Mouse (Mus musculus): ENCODE results near the gene Sirt2.

DNA sequence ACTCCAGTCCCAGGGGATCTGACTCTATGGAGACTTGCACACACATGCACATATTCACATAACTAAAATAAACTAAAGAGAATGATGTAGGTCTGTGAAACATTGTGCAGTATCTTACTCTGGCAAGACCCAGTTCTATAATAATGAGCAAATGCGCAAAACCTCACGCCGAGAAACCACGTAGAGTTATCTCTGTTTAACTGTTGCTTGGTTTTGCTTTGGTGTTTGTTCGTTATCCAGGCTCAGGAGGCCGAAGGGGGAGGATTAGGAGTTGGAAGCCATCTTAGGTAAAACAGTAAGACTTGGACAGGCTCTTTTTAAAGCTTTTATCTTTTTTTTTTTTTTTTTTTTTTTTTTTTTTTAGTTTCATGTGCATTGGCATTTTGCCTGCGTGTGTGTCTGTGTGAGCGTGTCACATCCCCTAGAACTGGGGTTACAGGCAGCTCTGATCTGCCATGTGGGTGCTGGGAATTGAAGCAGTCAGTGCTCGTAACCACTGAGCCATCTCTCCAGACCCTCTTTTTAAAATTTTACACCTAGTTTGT, 3.0 kb downstream of the Sirt2 start:
- TF ChIP-seq CTCF (IDR thresholded peaks at IDR 0.05; ENCODE audit: insufficient read depth, low read length) = no peak
- no peak for TF ChIP-seq POLR2A (IDR thresholded peaks at IDR 0.05; ENCODE audit: borderline replicate concordance, extremely low read depth, low read depth, low read length)
